Mouse (Mus musculus) embryonic facial prominence, embryonic 10.5 days (tissue): ENCODE measurements at regions not wholly inside any gene's neighbourhood (a gene's known extent, or its start where the extent isn't known, plus 50 kb on each side); places are given as distances from the start of the nearest gene placed in this dataset.

Experiments used
- DNase-seq: peaks from one replicate; pipeline ENCODE4 v3.0.0-alpha.2; 2017; ENCODE audit warnings: low spot score
- H3K27ac ChIP-seq: fragments of 300-500 bp; sonication (generic); replicated peaks from 2 replicates; pipeline ENCODE4 v1.5.1; 2016; ENCODE audit warnings: mild to moderate bottlenecking
- H3K27me3 ChIP-seq: fragments of 300-500 bp; sonication (generic); replicated peaks from 2 replicates; pipeline ENCODE4 v1.6.1; 2016; ENCODE audit warnings: low read depth, mild to moderate bottlenecking; ENCODE audit not compliant: poor library complexity, severe bottlenecking
- H3K36me3 ChIP-seq: fragments of 300-500 bp; sonication (generic); replicated peaks from 2 replicates; pipeline ENCODE4 v1.6.1; 2016; ENCODE audit warnings: mild to moderate bottlenecking, moderate library complexity
- H3K4me1 ChIP-seq: fragments of 300-500 bp; sonication (generic); 2 replicates; pipeline ENCODE4 v1.6.1; 2016
- H3K4me3 ChIP-seq: fragments of 300-500 bp; sonication (generic); 2 replicates; pipeline ENCODE4 v1.5.1; 2016; ENCODE audit warnings: mild to moderate bottlenecking, moderate library complexity
- H3K9me3 ChIP-seq: fragments of 300-500 bp; sonication (generic); 2 replicates; pipeline ENCODE4 v1.6.1; 2016; ENCODE audit warnings: mild to moderate bottlenecking
- WGBS: fragments of 180-500 bp; shearing (Covaris S2); methylation state at CpG from one replicate; pipeline ENCODE4 v1.1.7; 2016; 5-methylcytosine and 5-hydroxymethylcytosine counted together

DNA sequence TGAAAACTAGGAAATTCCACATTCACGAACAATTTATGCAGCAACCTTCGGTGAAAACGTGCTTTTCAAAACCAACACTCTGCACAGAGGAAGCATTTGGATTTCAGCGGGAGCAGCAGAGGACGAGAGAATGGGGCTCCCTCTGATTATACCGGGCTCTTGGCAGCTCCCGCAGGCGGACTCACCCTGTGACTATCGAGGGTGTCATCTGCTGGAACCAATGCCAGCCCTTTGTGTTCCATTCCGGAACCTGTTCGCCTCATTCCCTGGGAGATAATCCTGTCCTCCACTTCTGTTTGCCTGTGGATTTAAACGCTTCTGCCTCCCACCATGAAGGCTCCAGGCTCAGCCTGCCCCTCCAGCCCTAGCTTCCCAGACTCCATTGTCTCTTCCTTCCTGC is 77.1 kb downstream of the Utp18 start:
- Histone ChIP-seq H3K27ac (no peak overlapping the region), H3K9me3 (no peaks in the 10 kb centered on the region), H3K4me1 (no peaks in the 10 kb centered on the region), H3K4me3 (no peak overlapping the region), H3K27me3 (no peaks in the 10 kb centered on the region), H3K36me3 (no peaks in the 10 kb centered on the region)
- DNase-seq, result no peak
- WGBS, result 82% methylated on average over 12 of the region's 12 CpGs

DNA sequence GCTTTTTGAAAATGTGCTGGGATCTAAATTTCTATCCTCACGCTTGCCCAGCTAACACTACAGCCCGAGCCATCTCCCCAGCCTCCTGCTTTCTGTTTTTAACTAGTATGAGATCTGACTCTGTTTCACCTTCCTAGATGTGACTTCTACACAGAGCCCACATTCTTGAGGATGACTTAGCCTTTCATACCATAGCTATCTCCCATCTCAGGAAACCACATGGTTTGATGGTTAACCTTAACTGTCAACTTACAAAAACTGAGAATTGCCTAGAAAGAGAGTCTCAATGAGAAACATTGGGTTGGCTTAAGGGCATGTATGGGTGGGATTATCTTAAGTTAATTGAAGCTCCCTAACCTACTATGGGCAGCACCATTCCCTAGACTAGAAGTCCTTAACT is 78.4 kb downstream of the Utp18 start:
- H3K9me3 ChIP-seq, result no peaks in the 10 kb centered on the region
- 90% methylated on average over 2 of the region's 2 CpGs for WGBS

DNA sequence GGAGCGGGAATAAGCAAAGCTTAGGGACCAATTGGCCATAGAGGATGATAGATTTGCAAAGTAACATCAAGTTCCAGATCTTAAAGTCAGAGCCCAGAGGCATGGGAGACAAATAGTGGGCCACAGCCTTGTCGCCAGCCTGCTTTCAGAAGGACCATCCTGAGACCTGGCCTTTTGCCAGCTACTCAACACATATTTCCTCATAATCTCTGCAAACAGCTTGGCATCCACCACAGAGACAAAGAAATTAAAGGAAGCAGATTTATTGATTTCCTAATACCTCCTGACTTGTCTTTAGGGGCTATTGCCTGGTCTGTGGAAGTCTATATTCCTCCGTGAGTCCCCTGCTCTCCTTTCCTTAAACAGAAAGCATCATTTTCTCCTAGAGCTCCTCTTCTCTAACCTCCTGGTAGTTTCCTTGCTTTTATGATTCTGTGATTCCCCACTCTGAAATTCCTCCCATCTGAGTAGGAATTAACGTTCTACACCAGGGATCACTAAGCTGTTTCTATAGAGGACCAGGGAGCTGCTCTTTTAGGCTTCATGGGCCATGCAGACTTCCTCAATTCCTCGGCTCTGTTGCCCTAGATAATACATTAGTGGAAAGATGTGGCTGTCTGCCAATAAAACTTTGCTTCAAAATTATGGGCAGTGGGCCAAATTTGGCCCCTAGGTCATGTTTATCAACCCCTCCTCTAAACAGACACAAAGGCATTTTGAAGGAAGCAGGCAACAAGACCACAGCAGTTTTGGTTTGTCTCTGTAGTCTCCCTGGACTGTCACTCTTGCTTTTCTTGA is 114.2 kb downstream of the Utp18 start:
- Histone ChIP-seq H3K36me3 (no peaks in the 10 kb centered on the region), H3K4me3 (no peak overlapping the region), H3K4me1 (no peaks in the 10 kb centered on the region), H3K27me3 (no peaks in the 10 kb centered on the region), H3K27ac (no peak overlapping the region), H3K9me3 (no peaks in the 10 kb centered on the region)
- DNase-seq, result no peak
- WGBS, result 86% methylated on average over 5 of the region's 5 CpGs

More for the DNA sequence above, 78.4 kb downstream of the Utp18 start:
- DNase-seq, result no peak
- no peaks in the 10 kb centered on the region for H3K4me1 ChIP-seq
- no peaks in the 10 kb centered on the region for H3K36me3 ChIP-seq
- no peak overlapping the region for H3K4me3 ChIP-seq
- H3K27ac ChIP-seq, result no peak overlapping the region
- no peaks in the 10 kb centered on the region for H3K27me3 ChIP-seq

DNA sequence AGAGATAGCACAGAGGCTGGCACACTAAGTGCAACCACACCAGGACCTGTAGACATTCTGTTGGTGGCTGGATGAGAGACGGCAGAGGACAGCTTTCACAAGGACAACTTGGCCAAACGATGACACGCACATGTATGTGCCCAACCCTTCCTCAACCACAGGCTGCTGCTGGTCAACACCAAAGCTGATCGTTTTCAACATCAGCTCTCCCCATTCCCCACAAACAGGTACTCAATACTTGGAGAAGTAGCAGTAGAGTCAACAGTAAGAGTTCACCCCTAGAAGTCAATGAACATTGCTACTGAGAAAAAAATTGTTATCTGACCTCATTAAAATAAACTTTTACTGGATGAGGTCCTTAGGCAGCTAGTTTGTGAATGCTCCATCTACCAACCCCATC is 119.6 kb downstream of the Utp18 start:
- WGBS, result 93% methylated on average over 4 of the region's 4 CpGs
- Histone ChIP-seq H3K27me3 (no peaks in the 10 kb centered on the region), H3K27ac (no peak overlapping the region), H3K9me3 (no peaks in the 10 kb centered on the region), H3K4me1 (0 out of 2 replicates have a peak, but pooled peaks cover 3% of the 10 kb centered on the region), H3K4me3 (no peak overlapping the region), H3K36me3 (no peaks in the 10 kb centered on the region)
- no peak for DNase-seq

DNA sequence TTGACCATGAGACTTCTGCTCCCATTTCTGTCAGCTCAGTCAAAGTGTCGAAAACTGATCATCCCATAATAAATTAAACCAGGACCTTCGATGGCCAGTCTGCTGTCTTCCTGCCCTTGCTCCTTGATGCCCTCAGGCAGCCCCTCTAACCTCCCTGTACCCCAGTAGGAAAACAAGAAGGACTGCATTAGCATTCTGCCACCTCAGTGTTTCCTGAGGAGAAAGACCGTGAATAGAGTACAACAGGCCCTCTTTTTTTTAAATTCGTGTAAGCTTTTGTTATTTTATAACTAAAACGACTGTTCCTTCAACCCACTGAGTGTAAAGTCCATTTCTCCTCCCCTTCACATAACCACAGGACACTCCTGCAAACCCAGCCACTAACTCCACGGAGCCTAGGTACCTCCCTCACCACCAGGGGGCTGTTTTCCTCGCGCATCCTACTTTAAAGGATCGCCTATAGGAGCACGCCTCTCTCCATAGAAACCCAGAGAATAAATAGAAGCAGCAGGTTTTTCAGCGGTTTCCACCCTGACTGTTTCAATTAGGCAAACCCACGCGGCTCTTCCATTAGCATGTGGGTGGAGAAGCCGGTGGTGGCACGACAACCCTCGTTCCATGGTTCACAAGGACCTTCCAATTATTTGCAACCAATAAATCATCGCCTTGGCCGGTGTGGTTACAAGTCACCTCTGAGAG is 122.6 kb downstream of the Utp18 start:
- Histone ChIP-seq H3K4me3 (0 out of 2 replicates have a peak overlapping the region, but pooled peaks have one; percentile 25), H3K9me3 (no peaks in the 10 kb centered on the region), H3K27ac (no peak overlapping the region), H3K27me3 (no peaks in the 10 kb centered on the region), H3K4me1 (0 out of 2 replicates have a peak, but pooled peaks cover 3% of the 10 kb centered on the region), H3K36me3 (no peaks in the 10 kb centered on the region)
- DNase-seq, result peak; percentile 66
- 20% methylated on average over 18 of the region's 18 CpGs for WGBS

DNA sequence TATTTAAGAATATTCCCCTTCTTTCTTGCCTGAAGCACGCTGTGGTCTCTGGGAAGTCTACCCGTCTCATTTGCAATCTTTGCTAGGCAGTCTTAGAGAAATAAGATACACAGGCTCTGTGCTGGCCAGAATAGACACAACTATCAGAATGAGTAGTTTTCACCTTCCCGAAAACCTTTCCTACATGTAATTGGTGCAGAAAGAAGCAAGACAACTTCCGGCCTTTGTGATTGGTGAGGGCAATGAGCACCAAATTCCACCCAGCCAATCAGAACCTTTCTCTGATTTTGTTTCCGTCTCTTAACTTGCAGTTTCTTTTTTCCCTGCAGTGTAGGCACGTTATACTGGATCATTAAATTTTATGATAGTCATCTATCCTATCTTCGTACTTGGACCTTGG is 127.7 kb downstream of the Utp18 start:
- Histone ChIP-seq H3K4me3 (no peak overlapping the region), H3K27ac (no peak overlapping the region), H3K4me1 (no peaks in the 10 kb centered on the region), H3K9me3 (no peaks in the 10 kb centered on the region), H3K27me3 (no peaks in the 10 kb centered on the region), H3K36me3 (no peaks in the 10 kb centered on the region)
- no peak for DNase-seq
- WGBS, result 89% methylated on average over 7 of the region's 7 CpGs

DNA sequence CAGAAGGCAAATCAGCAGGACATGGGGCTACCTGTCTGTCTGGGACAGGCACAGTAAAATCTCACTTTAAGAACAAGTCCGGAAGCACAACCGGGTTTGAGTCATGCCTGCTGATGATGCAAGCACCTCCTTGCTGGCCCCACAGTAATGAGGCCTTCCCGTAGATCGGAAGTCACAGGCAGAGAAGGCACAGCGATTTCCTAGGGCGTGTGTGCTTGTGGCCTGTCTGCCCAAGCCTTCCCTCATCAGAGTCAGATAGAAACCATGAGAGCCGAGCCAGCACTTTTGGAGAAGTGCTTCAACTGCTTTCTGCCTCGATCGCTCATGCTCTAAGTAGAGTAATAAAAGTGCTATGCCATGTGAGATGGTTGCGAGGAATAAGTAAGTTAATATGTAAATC is 148.9 kb downstream of the Utp18 start:
- DNase-seq, result no peak
- Histone ChIP-seq H3K27me3 (no peaks in the 10 kb centered on the region), H3K9me3 (no peaks in the 10 kb centered on the region), H3K36me3 (no peaks in the 10 kb centered on the region), H3K4me1 (no peaks in the 10 kb centered on the region), H3K4me3 (no peak overlapping the region), H3K27ac (no peak overlapping the region)
- 91% methylated on average over 10 of the region's 10 CpGs for WGBS

DNA sequence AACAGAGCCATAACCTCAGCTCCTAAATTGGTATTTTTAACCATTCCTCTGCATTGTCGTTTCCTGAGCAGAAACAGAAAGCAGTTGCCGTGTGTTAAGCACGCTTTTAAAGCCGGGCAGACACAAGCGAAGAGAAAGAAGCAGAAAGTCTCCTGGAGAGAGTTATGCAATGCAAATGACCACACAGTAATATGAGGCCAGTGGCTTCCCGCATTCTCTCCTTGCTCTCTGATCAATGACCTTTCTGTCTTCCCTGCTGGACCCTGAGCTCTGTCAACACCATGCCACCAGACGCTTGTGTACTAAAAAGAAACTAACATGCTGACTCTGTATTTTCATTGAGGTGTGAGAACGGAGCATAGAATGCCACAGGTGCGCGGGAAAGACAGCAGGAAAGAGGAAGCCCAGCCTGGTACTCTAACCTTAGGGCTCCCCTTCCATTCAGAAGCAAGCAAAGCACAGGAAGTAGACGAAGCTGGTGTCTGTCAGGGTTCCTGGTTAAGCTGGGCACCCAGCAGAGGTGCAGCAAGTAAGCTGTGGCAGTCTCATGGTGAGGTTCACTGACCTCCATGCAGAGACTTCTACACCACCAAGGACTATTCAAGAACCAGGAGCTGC is 151.9 kb downstream of the Utp18 start:
- Histone ChIP-seq H3K4me1 (no peaks in the 10 kb centered on the region), H3K36me3 (no peaks in the 10 kb centered on the region), H3K9me3 (no peaks in the 10 kb centered on the region), H3K27me3 (no peaks in the 10 kb centered on the region), H3K27ac (no peak overlapping the region), H3K4me3 (no peak overlapping the region)
- WGBS, result 69% methylated on average over 11 of the region's 11 CpGs
- DNase-seq, result no peak

DNA sequence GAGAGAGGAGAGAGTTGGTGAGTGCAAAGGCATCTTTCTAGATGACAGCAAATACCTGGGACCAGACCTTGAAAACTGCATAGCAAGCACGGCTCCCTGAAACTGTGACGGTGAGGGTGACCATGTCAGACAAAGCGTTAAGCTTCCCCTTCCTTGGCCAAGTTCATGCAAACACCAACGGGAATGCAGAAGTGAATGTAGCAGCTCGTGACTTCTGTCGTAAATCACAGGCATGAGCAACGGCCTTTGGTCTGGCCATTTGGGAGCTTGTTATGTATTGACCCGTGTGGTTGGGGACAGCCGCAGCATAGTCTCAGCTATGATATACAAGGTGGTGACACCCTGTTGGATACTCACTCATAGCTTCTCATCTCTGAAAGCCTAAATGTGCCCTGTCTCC is 156.4 kb downstream of the Utp18 start:
- WGBS, result 89% methylated on average over 9 of the region's 9 CpGs
- Histone ChIP-seq H3K9me3 (no peaks in the 10 kb centered on the region), H3K27me3 (no peaks in the 10 kb centered on the region), H3K4me3 (no peak overlapping the region), H3K27ac (no peak overlapping the region), H3K4me1 (no peaks in the 10 kb centered on the region), H3K36me3 (no peaks in the 10 kb centered on the region)
- DNase-seq, result no peak

DNA sequence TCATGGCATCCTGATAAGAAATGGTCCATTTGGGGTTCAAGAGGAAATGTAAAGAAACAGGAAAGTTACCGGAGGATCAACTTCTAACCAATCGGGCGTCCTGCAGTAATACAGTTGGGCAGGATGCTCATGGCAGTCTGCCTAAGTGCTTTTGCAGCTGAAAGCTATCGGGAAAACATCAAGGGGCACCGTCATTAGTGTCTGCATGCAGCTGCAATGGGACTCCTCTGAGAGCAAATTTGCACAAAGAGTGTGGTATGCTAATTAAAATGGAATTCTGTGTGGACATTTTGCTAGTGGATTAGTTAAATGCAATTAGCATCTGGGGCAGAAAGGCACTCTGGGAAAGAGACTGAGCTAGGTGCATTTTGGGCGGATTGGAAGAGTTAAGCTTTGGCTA is 160.3 kb downstream of the Utp18 start:
- WGBS, result 83% methylated on average over 6 of the region's 6 CpGs
- Histone ChIP-seq H3K4me3 (no peak overlapping the region), H3K27ac (no peak overlapping the region), H3K36me3 (no peaks in the 10 kb centered on the region), H3K9me3 (no peaks in the 10 kb centered on the region), H3K4me1 (no peaks in the 10 kb centered on the region), H3K27me3 (no peaks in the 10 kb centered on the region)
- DNase-seq, result no peak

DNA sequence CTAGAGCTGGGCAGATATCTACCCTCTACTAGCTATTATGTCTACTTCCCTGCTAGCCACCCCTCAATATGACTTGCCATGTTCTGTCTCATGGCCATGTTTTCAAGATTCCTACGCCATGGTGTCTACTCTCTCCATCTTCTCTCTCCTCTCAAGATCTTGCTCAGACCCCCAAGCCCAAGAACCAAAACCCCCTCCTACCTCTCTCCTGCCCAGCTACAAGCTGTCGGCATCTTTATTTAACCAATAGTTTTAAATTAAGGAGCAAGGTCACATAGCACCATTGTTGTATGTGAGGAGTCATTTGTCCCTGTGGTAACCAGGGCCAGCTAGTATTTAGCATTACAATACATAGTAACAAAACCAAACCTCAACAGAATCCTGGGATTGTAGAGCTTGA is 166.4 kb downstream of the Utp18 start:
- H3K4me3 ChIP-seq, result no peak overlapping the region
- H3K27ac ChIP-seq, result no peak overlapping the region
- 90% methylated on average over 2 of the region's 2 CpGs for WGBS
- no peaks in the 10 kb centered on the region for H3K36me3 ChIP-seq
- H3K9me3 ChIP-seq, result no peaks in the 10 kb centered on the region
- DNase-seq, result no peak
- H3K27me3 ChIP-seq, result no peaks in the 10 kb centered on the region
- no peaks in the 10 kb centered on the region for H3K4me1 ChIP-seq

DNA sequence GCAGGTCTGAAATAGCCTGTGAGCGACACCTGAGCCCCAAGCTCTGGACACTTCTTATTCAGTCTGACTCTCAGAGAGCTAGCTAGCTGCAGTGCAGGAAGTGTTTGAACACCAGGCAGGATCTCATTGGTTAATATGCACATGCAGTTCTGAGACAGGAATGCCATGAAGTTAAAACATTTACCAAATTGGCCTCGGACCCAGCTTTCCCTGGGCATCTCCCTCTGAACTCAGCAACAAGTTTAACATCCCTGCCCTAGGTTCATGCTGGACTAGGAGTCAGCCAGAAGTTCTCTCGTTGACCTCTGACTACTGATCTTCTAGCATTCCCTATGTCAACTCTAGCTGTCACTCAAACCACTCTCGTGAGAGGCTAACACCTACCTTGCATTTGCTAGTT is 175.9 kb downstream of the Utp18 start:
- Histone ChIP-seq H3K4me1 (no peaks in the 10 kb centered on the region), H3K36me3 (no peaks in the 10 kb centered on the region), H3K27ac (no peak overlapping the region), H3K9me3 (no peaks in the 10 kb centered on the region), H3K4me3 (no peak overlapping the region), H3K27me3 (no peaks in the 10 kb centered on the region)
- DNase-seq, result no peak
- 77% methylated on average over 4 of the region's 4 CpGs for WGBS
